Mouse (Mus musculus) midbrain, embryonic 12.5 days (tissue): ENCODE data around the gene Srrm4. TPM values are rescaled to one million over a fixed set of nuclear protein-coding genes. Genes with fewer than 3 reads are reported as not detected.

Experiments
- ATAC-seq: fragments of 200-750 bp; cut with Nextera tagmentation; 2 replicates; pipeline ENCODE4 v1.8.0; 2017; ENCODE audit warnings: low read depth, moderate TSS enrichment, moderate library complexity; ENCODE audit not compliant: low FRiP score
- H3K27ac ChIP-seq: fragments of 300-500 bp; sonication (generic); replicated peaks from 2 replicates; pipeline ENCODE4 v1.5.1; 2016; ENCODE audit warnings: mild to moderate bottlenecking
- H3K27me3 ChIP-seq: fragments of 300-500 bp; sonication (generic); 2 replicates; pipeline ENCODE4 v1.6.1; 2016; ENCODE audit warnings: mild to moderate bottlenecking
- H3K36me3 ChIP-seq: fragments of 300-500 bp; sonication (generic); 2 replicates; pipeline ENCODE4 v1.6.1; 2016
- H3K4me1 ChIP-seq: fragments of 300-500 bp; sonication (generic); 2 replicates; pipeline ENCODE4 v1.6.1; 2016
- H3K4me2 ChIP-seq: fragments of 300-500 bp; sonication (generic); replicated peaks from 2 replicates; pipeline ENCODE4 v1.6.1; 2016; ENCODE audit warnings: mild to moderate bottlenecking, moderate library complexity
- H3K4me3 ChIP-seq: fragments of 300-500 bp; sonication (generic); 2 replicates; pipeline ENCODE4 v1.5.1; 2016; ENCODE audit warnings: mild to moderate bottlenecking
- H3K9ac ChIP-seq: fragments of 300-500 bp; sonication (generic); replicated peaks from 2 replicates; pipeline ENCODE4 v1.6.1; 2016; ENCODE audit warnings: mild to moderate bottlenecking, moderate library complexity
- H3K9me3 ChIP-seq: fragments of 300-500 bp; sonication (generic); 2 replicates; pipeline ENCODE4 v1.6.1; 2016; ENCODE audit warnings: mild to moderate bottlenecking
- WGBS: fragments of 180-500 bp; shearing (Covaris S2); methylation state at CpG from one replicate; pipeline ENCODE4 v1.1.7; 2016; 5-methylcytosine and 5-hydroxymethylcytosine counted together
- polyA plus RNA-seq: library from polyadenylated mRNA; unstranded; fragments of >200 nt; fragmentation: Nextera tagmentation; extraction: Ambion mirVana; gene quantifications from 2 replicates; pipeline ENCODE4 v1.2.1, GENCODE M21; 2016

Srrm4 gene
- 21.8 and 24.0 TPM in 2 replicates for polyA plus RNA-seq

DNA sequence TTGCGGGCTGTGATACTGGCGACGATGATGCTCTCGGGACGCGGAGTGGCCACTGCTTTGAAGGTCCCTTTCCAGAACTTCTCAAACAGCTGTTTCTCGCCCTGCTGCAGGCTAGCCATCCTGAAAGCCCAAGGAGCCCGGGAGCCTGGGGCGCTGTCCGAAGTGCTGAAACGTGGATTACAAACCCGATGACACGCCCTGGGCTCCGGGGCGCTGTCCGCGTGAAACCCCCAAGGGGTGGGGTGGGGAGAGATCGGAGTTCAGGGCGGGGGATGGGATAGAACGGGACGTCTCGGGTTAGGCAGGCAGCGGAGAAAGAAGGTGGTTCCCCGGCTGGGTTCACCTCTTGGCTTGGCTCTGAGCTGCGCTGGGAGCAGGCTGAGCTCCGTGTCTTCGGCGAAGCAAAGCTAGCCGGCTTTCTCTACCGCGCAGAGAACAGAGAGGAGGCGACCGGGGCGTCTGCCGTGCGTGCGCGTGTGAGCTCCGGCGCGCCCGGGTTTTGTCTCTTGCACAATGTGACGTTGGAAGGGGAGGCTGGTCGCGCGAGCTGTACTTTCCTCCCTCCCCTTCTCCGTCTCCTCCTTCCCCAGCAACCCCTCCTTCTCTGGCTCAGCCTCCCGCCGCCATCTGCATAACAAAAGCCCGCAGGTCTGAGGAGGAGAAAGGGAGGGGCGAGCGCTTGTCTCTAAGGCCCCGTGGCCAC lies at the start of gene Srrm4:
Gene Srrm4, minus strand, starts transcription at position 472 of the 703 bp plus-strand sequence.
- peak within 1 kb of the TSS; percentile 95 for H3K27ac ChIP-seq
- H3K4me2 ChIP-seq = peak within 1 kb of the TSS; percentile 70
- no peaks in the 10 kb centered on the region for H3K27me3 ChIP-seq
- peak; percentile 88 for ATAC-seq
- peak within 1 kb of the TSS; percentile 78 for H3K9ac ChIP-seq
- peaks cover 48% of the 10 kb centered on the region for H3K4me1 ChIP-seq
- H3K9me3 ChIP-seq = no peaks in the 10 kb centered on the region
- WGBS = under 1% methylated on average over 53 of the region's 53 CpGs
- no peaks in the 10 kb centered on the region for H3K36me3 ChIP-seq
- H3K4me3 ChIP-seq = peak within 1 kb of the TSS; percentile 71

GRCm38 (mm10) chr5:116592801-116593430 lies 1.3 kb upstream of the Srrm4 start:
- ATAC-seq = peak; percentile 66
- H3K4me3 ChIP-seq = peak overlapping the region; percentile 71
- H3K27me3 ChIP-seq = no peaks in the 10 kb centered on the region
- H3K4me2 ChIP-seq = peak overlapping the region; percentile 70
- peak overlapping the region; percentile 78 for H3K9ac ChIP-seq
- H3K27ac ChIP-seq = peak overlapping the region; percentile 95
- 1% methylated on average over 12 of the region's 12 CpGs for WGBS
- H3K9me3 ChIP-seq = no peaks in the 10 kb centered on the region
- H3K4me1 ChIP-seq = peaks cover 35% of the 10 kb centered on the region
- no peaks in the 10 kb centered on the region for H3K36me3 ChIP-seq

DNA sequence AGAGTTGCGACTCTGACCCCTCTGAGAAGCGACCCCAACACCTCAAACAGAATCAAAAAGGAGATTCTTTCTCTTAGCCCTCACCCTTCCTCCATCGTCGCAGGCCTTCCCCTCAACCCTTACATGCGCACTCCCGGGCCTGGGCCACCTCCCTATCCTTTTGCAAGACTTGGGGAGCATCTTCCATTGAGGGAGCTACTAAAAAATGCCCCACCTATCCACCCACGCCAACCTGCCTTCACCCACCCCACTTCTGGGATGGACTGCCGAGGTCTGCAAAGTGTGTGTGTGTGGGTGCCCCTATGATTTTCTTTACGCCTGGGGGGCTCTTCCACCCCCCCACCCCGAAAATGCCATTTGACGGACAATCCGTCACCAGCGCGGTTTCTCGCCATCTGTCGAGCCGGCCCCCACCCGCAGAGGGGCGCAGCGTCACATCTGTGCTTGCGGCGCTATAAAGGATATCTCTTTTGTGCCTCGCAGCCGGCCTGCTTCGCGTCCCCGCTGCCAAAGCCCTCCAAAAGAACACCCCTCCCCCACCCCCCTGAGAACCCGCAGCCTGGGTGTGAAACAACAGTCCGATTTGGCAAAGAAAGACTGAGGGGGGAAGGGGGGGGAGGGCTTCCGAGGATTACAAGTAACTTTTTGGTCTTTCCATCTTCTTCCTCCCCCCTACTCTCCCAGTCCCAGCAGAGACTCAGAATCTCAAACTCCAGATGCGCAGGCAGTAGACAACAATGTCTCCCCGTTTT lies 608 bp upstream of the Srrm4 start:
- Histone ChIP-seq H3K9me3 (no peaks in the 10 kb centered on the region), H3K9ac (peak overlapping the region; percentile 78), H3K4me3 (peak overlapping the region; percentile 71), H3K27me3 (no peaks in the 10 kb centered on the region), H3K4me1 (peaks cover 41% of the 10 kb centered on the region), H3K27ac (peak overlapping the region; percentile 95), H3K4me2 (peak overlapping the region; percentile 70), H3K36me3 (no peaks in the 10 kb centered on the region)
- ATAC-seq = peak; percentile 69
- WGBS = 3% methylated on average over 32 of the region's 32 CpGs

- Histone ChIP-seq H3K4me3 (peak overlapping the region; percentile 71), H3K27me3 (no peaks in the 10 kb centered on the region), H3K9ac (peak overlapping the region; percentile 78), H3K27ac (peak overlapping the region; percentile 95), H3K4me1 (peaks cover 53% of the 10 kb centered on the region), H3K4me2 (peak overlapping the region; percentile 70), H3K9me3 (no peaks in the 10 kb centered on the region), H3K36me3 (no peaks in the 10 kb centered on the region)
- no peak for ATAC-seq
- 2% methylated on average over 10 of the region's 10 CpGs for WGBS
Observed at GRCm38 (mm10) chr5:116590698-116591097, 919 bp downstream of the Srrm4 start.

- H3K27ac ChIP-seq = peak overlapping the region; percentile 22; the same call in 1 of the 2 replicates
Observed at GRCm38 (mm10) chr5:116589631-116590030, 2.0 kb downstream of the Srrm4 start.

GRCm38 (mm10) chr5:116588836-116589235 lies 2.8 kb downstream of the Srrm4 start:
- Histone ChIP-seq H3K27ac (peak overlapping the region; percentile 22; the same call in 1 of the 2 replicates), H3K9me3 (no peaks in the 10 kb centered on the region), H3K9ac (peak overlapping the region; percentile 78), H3K27me3 (no peaks in the 10 kb centered on the region), H3K36me3 (no peaks in the 10 kb centered on the region), H3K4me2 (peak overlapping the region; percentile 70), H3K4me1 (peaks cover 66% of the 10 kb centered on the region), H3K4me3 (peak overlapping the region; percentile 71)
- no peak for ATAC-seq
- 45% methylated on average over 10 of the region's 10 CpGs for WGBS

More at GRCm38 (mm10) chr5:116589631-116590030, 2.0 kb downstream of the Srrm4 start:
- H3K36me3 ChIP-seq = no peaks in the 10 kb centered on the region
- H3K4me1 ChIP-seq = peaks cover 60% of the 10 kb centered on the region
- ATAC-seq = no peak
- H3K9ac ChIP-seq = peak overlapping the region; percentile 78
- no peaks in the 10 kb centered on the region for H3K9me3 ChIP-seq
- H3K4me2 ChIP-seq = peak overlapping the region; percentile 70
- no peaks in the 10 kb centered on the region for H3K27me3 ChIP-seq
- peak overlapping the region; percentile 71 for H3K4me3 ChIP-seq
- WGBS = 52% methylated on average over 8 of the region's 8 CpGs

GRCm38 (mm10) chr5:116579533-116579932 lies 12.1 kb downstream of the Srrm4 start:
- peaks cover 29% of the 10 kb centered on the region for H3K36me3 ChIP-seq
- H3K4me2 ChIP-seq = no peak overlapping the region
- H3K4me3 ChIP-seq = no peak overlapping the region
- H3K9me3 ChIP-seq = peaks cover 8% of the 10 kb centered on the region; the same call in 1 of the 2 replicates
- H3K9ac ChIP-seq = no peak overlapping the region
- WGBS = 90% methylated on average over 8 of the region's 8 CpGs
- H3K27ac ChIP-seq = no peak overlapping the region
- H3K27me3 ChIP-seq = no peaks in the 10 kb centered on the region
- H3K4me1 ChIP-seq = peaks cover 24% of the 10 kb centered on the region
- ATAC-seq = no peak

GRCm38 (mm10) chr5:116577082-116577481 lies 14.5 kb downstream of the Srrm4 start:
- ATAC-seq = no peak
- H3K4me1 ChIP-seq = peaks cover 36% of the 10 kb centered on the region
- 91% methylated on average over 5 of the region's 5 CpGs for WGBS

GRCm38 (mm10) chr5:116573307-116573706 lies 18.3 kb downstream of the Srrm4 start:
- Histone ChIP-seq H3K36me3 (peaks cover 9% of the 10 kb centered on the region), H3K27me3 (no peaks in the 10 kb centered on the region), H3K9ac (no peak overlapping the region), H3K4me1 (peaks cover 64% of the 10 kb centered on the region), H3K4me3 (no peak overlapping the region), H3K27ac (peak overlapping the region; percentile 67), H3K9me3 (peaks cover 8% of the 10 kb centered on the region; the same call in 1 of the 2 replicates), H3K4me2 (peak overlapping the region; percentile 32)
- ATAC-seq = no peak
- 14% methylated on average over 9 of the region's 9 CpGs for WGBS

More at GRCm38 (mm10) chr5:116577082-116577481, 14.5 kb downstream of the Srrm4 start:
- Histone ChIP-seq H3K27ac (no peak overlapping the region), H3K9me3 (peaks cover 8% of the 10 kb centered on the region; the same call in 1 of the 2 replicates), H3K9ac (no peak overlapping the region), H3K36me3 (peaks cover 28% of the 10 kb centered on the region), H3K4me3 (no peak overlapping the region), H3K4me2 (no peak overlapping the region), H3K27me3 (no peaks in the 10 kb centered on the region)

DNA sequence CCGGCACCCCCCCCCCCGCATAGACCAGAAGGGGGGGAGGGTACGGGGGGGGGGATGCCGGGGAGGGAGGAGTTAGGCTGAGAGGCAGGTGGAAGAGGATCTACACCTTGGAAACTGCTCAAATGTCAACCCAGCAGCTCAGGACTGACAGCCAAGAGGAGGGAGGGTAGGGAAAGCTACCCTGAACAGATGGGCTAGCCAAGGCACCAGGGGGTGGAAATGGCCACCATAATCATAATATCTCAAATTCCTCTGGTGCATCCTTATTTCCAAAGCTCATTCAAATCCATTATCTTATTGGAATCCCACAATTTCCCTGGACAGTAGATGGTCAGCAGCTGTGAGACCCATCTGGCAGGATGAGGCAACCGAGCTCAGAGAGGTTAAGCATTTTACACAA lies 19.7 kb downstream of the Srrm4 start:
- WGBS = 17% methylated on average over 2 of the region's 5 CpGs
- peak overlapping the region; percentile 25 for H3K4me2 ChIP-seq
- H3K9me3 ChIP-seq = no peaks in the 10 kb centered on the region
- no peak for ATAC-seq
- peaks cover 4% of the 10 kb centered on the region; the same call in 1 of the 2 replicates for H3K36me3 ChIP-seq
- H3K4me3 ChIP-seq = no peak overlapping the region
- H3K9ac ChIP-seq = 0 out of 2 replicates have a peak overlapping the region, but pooled peaks have one; percentile 20
- H3K4me1 ChIP-seq = peaks cover 64% of the 10 kb centered on the region
- H3K27ac ChIP-seq = peak overlapping the region; percentile 77
- H3K27me3 ChIP-seq = no peaks in the 10 kb centered on the region

DNA sequence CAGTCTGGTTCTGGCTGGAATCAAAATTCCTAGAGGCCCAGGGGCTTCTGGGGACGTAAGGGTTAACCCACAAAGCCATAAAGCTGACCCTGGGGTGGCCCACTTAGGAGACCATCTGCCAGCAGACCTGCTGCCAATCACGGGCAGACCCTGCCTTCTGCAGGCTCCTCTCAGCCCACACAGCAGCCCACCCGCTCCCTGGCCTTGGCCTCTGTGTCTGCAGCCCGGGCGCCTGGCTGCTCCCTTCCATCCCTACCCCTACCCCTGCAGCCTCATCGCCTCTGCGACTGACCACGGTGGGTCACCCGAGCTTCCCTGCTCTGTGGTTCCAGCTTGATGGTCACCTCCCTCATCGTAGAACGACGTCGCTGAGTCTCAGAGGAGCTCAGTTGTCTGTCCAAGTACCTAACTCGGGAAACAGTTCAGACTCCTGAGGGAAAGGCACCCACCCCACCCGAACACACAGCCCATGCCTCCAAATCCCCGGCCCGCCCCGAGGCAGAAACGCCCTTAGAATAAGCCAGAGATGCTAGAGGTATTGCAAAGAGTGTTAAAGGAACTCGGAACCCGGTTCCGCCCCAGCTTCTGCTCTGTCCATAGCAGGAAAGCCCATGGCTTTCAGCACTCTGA lies 20.3 kb downstream of the Srrm4 start:
- no peak overlapping the region for H3K4me3 ChIP-seq
- H3K9me3 ChIP-seq = no peaks in the 10 kb centered on the region
- peak overlapping the region; percentile 25 for H3K4me2 ChIP-seq
- no peaks in the 10 kb centered on the region for H3K27me3 ChIP-seq
- peaks cover 4% of the 10 kb centered on the region; the same call in 1 of the 2 replicates for H3K36me3 ChIP-seq
- H3K4me1 ChIP-seq = peaks cover 64% of the 10 kb centered on the region
- ATAC-seq = peak; percentile 55
- WGBS = 15% methylated on average over 22 of the region's 22 CpGs
- H3K9ac ChIP-seq = 0 out of 2 replicates have a peak overlapping the region, but pooled peaks have one; percentile 20
- peak overlapping the region; percentile 77 for H3K27ac ChIP-seq
